Mouse (Mus musculus): ENCODE measurements at regions not wholly inside any gene's neighbourhood (a gene's known extent, or its start where the extent isn't known, plus 50 kb on each side); places are given as distances from the start of the nearest gene placed in this dataset.

DNA sequence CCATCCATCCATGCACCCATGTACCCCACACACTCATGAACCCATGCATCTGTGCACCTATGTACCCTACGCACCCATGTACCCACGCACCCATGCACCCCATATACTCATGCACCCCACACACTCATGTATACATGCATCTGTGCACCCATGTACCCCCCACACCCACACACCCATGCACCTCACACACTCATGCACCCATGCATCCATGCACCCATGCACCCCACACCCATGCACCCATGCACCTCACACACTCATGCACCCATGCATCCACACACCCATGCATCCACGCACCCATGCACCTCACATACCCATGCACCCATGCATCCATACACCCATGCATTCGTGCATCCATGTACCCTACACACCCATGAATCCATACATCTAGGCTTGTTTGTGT is 63.6 kb downstream of the 4930564D02Rik start:
- WGBS: 92% methylated on average over 4 of the region's 4 CpGs
- Histone ChIP-seq H3K4me1 (peaks cover 5% of the 10 kb centered on the region), H3K27ac (replicated peaks) (no peak overlapping the region)

DNA sequence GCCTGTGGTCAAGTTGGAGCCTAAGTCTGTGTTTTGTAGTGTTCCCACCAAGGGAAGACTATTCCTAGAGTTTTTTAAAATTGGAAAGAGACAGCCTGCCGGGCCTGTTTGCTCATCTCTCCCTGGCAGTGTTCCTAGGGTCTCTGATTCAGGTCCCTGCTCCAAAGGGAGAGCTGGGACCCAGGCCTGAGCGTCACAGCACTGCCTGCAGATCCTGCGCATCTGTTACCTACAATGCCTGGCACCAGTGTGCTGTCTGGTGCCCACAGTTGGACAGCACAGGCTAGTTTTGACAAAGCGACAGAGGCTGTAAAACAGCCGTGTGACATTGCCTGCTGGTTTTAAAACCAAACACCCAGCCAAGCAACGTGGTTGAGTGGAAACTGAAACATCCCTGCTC is 64.4 kb downstream of the 4930564D02Rik start:
- Histone ChIP-seq H3K27me3 (no peaks in the 10 kb centered on the region), H3K27ac (replicated peaks) (no peak overlapping the region), H3K9me3 (no peaks in the 10 kb centered on the region), H3K36me3 (no peaks in the 10 kb centered on the region), H3K4me3 (no peak overlapping the region), H3K4me1 (peaks cover 5% of the 10 kb centered on the region), H3K4me2 (replicated peaks) (no peak overlapping the region), H3K9ac (replicated peaks) (no peak overlapping the region)
- 83% methylated on average over 6 of the region's 6 CpGs for WGBS
- no peak for ATAC-seq (ENCODE audit: low FRiP score, low read depth)

More for the DNA sequence above, 63.6 kb downstream of the 4930564D02Rik start:
- H3K4me2 ChIP-seq (replicated peaks): no peak overlapping the region
- H3K27me3 ChIP-seq: no peaks in the 10 kb centered on the region
- no peaks in the 10 kb centered on the region for H3K9me3 ChIP-seq
- no peak for ATAC-seq (ENCODE audit: low FRiP score, low read depth)
- no peak overlapping the region for H3K4me3 ChIP-seq
- H3K9ac ChIP-seq (replicated peaks): no peak overlapping the region
- no peaks in the 10 kb centered on the region for H3K36me3 ChIP-seq

DNA sequence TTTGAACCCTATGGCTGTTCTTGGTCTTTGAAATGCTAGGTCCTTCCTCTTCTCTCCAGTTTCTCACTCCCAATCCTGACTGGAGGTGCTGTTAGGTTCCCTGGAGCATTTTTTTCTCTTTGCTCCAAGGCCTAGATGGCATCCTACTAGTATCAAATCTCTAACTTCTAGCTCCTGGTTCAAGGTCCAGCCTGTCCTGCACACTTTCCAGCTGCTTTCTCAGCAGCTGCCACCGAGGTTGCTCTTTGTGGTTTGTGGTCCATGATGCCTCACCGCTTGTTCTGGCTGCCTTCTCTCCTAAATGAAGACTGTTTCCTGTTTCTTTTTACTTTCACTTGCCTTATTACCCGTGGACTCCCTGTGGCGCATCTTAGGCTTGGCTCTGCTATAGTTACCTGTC is 66.4 kb downstream of the 4930564D02Rik start:
- no peak overlapping the region for H3K4me3 ChIP-seq

DNA sequence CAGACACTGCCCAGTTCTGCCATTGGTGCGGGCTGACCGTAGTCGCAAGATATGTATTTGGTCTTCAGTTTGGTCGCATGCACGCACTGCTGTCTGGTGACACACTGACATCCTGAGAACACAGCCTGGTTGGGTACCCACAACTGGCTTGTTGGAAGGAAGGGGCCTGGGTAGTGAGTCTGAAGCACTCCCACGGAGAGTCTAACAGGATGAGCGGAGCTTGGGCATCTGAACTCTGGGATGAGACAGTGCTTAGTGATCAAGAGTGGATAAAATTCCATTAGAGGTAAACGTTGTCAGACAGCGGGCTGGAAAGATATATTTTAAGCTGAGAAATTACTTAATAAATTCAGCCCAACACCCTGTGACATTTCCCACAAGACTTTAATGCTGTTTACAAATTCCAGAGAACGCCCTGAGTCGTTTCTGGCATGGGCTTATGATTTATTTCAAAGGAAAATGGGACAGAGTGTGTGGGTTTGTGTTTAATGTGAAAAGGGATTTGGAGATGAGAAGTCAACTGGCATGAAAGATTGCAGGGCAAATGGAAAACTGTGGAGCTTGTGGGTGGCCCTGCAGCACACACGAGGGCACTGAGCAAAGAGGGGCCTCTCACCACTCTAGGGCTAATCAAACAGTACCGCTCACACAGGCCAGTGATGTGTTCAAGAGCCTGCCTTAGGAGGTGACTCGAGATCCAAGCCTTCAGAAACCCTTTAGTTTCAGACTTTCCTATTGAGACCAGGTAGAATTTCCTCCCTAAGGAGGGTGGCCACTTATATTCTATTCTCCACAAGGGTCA is 74.7 kb downstream of the 4930564D02Rik start:
- no peak overlapping the region for H3K27ac ChIP-seq (replicated peaks)
- WGBS: 84% methylated on average over 14 of the region's 14 CpGs
- H3K4me2 ChIP-seq (replicated peaks): no peak overlapping the region
- no peak overlapping the region for H3K4me3 ChIP-seq
- no peaks in the 10 kb centered on the region for H3K27me3 ChIP-seq
- no peaks in the 10 kb centered on the region for H3K9me3 ChIP-seq
- ATAC-seq (ENCODE audit: low FRiP score, low read depth): no peak
- H3K4me1 ChIP-seq: no peaks in the 10 kb centered on the region
- no peaks in the 10 kb centered on the region for H3K36me3 ChIP-seq
- H3K9ac ChIP-seq (replicated peaks): no peak overlapping the region

More for the DNA sequence above, 66.4 kb downstream of the 4930564D02Rik start:
- no peaks in the 10 kb centered on the region for H3K27me3 ChIP-seq
- ATAC-seq (ENCODE audit: low FRiP score, low read depth): no peak
- H3K4me1 ChIP-seq: peaks cover under 1% of the 10 kb centered on the region
- no peaks in the 10 kb centered on the region for H3K36me3 ChIP-seq
- H3K4me2 ChIP-seq (replicated peaks): no peak overlapping the region
- no peak overlapping the region for H3K27ac ChIP-seq (replicated peaks)
- no peak overlapping the region for H3K9ac ChIP-seq (replicated peaks)
- WGBS: 93% methylated on average over 4 of the region's 4 CpGs
- H3K9me3 ChIP-seq: no peaks in the 10 kb centered on the region

DNA sequence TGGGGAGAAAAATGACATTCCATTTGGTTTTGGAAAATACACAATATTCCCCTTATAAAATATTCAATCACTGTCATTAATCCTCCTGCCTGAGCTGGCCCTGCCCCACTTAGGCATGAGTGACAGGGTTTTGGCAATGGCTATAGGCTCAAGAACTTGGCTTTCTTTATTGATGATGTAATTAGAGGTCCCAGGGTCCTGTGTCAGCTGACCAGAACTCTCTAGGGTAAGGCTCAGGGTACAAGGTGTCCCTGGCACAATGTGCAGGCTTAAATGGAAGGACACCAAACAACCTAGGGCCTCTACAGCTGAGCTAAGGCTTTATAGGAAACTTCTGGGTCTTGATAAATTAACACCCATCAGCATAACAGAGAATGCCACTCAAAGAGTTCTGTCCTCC is 76.0 kb downstream of the 4930564D02Rik start:
- Histone ChIP-seq H3K27ac (replicated peaks) (no peak overlapping the region), H3K36me3 (no peaks in the 10 kb centered on the region), H3K9me3 (no peaks in the 10 kb centered on the region), H3K4me3 (no peak overlapping the region), H3K27me3 (no peaks in the 10 kb centered on the region), H3K4me2 (replicated peaks) (no peak overlapping the region), H3K9ac (replicated peaks) (no peak overlapping the region), H3K4me1 (no peaks in the 10 kb centered on the region)
- ATAC-seq (ENCODE audit: low FRiP score, low read depth): no peak

DNA sequence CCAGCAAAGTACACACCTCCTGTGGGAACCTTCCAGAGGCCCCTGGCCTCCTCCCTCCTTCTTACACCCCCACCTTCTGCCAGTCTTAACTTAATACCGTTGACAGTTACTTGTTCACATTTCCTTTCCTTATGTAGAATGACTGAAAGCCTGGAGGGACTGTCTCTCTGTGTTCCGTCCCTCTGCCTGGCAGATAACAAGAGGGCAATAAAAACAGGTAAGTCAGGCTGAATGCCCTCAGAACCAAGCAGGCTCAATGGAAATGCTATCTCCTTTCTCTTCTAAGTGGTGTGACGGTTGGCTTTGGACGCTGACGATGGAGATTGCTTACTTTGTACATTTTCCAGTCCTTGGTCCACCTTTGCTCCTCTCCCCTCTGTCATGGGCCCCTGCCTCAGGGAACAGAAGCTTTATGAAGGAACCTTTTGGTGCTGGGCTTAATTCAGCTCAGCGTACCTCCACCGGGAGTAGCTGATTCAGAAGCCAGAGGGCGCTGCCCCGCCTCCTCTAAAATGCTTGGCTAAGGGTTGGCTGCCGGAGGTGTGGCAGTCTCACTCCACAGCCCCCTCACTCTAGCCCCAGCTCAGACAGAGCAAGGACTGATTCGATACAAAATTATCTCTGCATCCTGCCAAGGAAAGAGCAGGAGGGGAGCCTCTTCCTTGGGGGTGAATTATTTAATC is 85.0 kb downstream of the 4930564D02Rik start:
- H3K4me3 ChIP-seq: no peak overlapping the region
- no peak overlapping the region for H3K27ac ChIP-seq (replicated peaks)
- 0 out of 2 replicates have a peak, but pooled peaks cover 4% of the 10 kb centered on the region for H3K27me3 ChIP-seq
- peaks cover 8% of the 10 kb centered on the region; the same call in 1 of the 2 replicates for H3K4me1 ChIP-seq
- 21% methylated on average over 11 of the region's 11 CpGs for WGBS
- H3K9ac ChIP-seq (replicated peaks): no peak overlapping the region
- no peak overlapping the region for H3K4me2 ChIP-seq (replicated peaks)
- peak; percentile 77 for ATAC-seq (ENCODE audit: low FRiP score, low read depth)
- no peaks in the 10 kb centered on the region for H3K9me3 ChIP-seq
- H3K36me3 ChIP-seq: no peaks in the 10 kb centered on the region

DNA sequence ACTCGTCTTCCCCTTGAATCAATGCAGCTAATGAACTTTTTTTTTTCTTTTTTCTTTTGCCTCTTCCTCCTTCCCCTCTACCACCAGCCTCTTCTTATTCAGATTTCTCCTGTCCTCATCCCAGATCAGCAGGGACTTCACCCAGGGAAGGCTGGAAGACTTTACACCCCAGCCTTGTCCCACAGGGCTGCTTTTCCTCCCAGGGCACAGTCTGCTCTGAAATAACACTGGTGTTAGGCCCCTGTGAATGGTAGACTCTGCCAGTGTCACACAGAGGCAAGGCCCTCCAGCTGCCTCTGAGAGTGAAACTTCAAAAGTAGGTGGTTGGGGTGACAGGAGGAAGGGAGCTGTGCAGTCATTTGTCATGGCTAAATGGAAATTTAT is 85.5 kb downstream of the 4930564D02Rik start:
- Histone ChIP-seq H3K4me3 (no peak overlapping the region), H3K4me2 (replicated peaks) (no peak overlapping the region), H3K36me3 (no peaks in the 10 kb centered on the region), H3K9ac (replicated peaks) (no peak overlapping the region), H3K27ac (replicated peaks) (no peak overlapping the region), H3K27me3 (0 out of 2 replicates have a peak, but pooled peaks cover 4% of the 10 kb centered on the region), H3K9me3 (no peaks in the 10 kb centered on the region), H3K4me1 (peaks cover 8% of the 10 kb centered on the region; the same call in 1 of the 2 replicates)
- WGBS: 12% methylated on average over 1 of the region's 1 CpGs
- ATAC-seq (ENCODE audit: low FRiP score, low read depth): no peak

DNA sequence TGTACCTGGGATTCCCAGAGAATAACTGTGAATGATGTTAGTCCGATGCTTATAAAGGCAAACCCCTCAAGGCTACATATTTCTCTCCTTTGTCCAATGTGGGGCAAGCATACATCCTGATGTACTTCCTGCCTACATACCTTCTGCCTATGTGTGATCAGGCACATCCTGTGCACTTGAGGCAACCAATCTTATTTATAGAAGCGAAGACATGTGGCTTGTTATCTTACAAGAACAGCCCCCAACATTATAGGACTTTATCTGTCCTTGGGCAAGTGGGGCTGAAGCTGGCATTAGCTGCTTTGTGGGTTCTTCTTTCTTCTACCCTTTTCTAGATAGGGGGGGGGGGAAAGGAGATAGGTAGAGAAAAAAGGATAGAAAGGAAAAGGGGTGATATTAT is 91.7 kb downstream of the 4930564D02Rik start:
- no peak overlapping the region for H3K4me2 ChIP-seq (replicated peaks)
- H3K27ac ChIP-seq (replicated peaks): no peak overlapping the region
- WGBS: 91% methylated on average over 2 of the region's 2 CpGs
- ATAC-seq (ENCODE audit: low FRiP score, low read depth): no peak
- no peaks in the 10 kb centered on the region for H3K4me1 ChIP-seq
- no peak overlapping the region for H3K9ac ChIP-seq (replicated peaks)
- no peak overlapping the region for H3K4me3 ChIP-seq
- no peaks in the 10 kb centered on the region for H3K27me3 ChIP-seq
- H3K36me3 ChIP-seq: no peaks in the 10 kb centered on the region
- no peaks in the 10 kb centered on the region for H3K9me3 ChIP-seq

DNA sequence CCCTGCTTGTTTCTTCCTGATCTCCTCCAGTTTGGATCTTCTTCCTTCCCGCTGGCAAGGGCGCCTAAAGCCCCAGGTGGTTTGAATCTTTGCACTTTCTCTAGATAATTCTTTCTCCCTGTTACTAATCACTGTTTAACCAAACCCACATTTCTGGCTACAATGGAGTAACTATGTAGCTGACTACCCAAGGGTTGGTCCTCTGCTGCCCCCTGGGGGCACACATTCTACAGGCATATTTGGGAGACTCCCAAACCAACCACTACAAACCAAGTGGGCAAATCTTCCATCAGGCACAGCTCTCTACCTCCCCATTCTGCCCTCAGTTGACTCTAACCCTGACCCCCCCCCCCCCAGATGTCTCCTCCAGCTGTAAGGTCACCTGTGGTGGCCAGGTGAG is 98.7 kb downstream of the 4930564D02Rik start:
- Histone ChIP-seq H3K27me3 (no peaks in the 10 kb centered on the region), H3K36me3 (no peaks in the 10 kb centered on the region), H3K9ac (replicated peaks) (no peak overlapping the region), H3K4me1 (0 out of 2 replicates have a peak, but pooled peaks cover 2% of the 10 kb centered on the region), H3K27ac (replicated peaks) (no peak overlapping the region), H3K4me3 (no peak overlapping the region), H3K4me2 (replicated peaks) (no peak overlapping the region), H3K9me3 (no peaks in the 10 kb centered on the region)
- no peak for ATAC-seq (ENCODE audit: low FRiP score, low read depth)
- WGBS: 64% methylated on average over 2 of the region's 2 CpGs

DNA sequence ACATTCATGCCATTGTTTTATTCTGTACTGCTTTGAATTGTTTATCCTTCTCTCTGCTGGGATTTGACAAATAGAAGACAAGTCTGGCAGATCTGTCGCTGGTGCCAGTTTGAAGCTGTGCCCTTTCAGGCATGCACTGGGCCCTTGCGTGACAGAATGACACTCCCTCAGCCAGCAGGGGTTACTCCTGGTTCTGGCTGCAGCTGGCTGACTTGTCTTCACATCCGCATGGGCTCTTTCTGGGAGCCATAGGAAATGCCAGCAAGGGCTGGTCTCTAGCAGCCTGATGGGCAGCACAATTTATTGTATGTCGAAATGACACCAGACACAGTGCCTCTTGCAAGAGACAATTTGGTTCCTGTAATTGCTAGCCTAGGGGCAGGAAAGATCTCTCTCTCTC is 102.5 kb downstream of the 4930564D02Rik start:
- 0 out of 2 replicates have a peak overlapping the region, but pooled peaks have one; percentile 25 for H3K27ac ChIP-seq (replicated peaks)

DNA sequence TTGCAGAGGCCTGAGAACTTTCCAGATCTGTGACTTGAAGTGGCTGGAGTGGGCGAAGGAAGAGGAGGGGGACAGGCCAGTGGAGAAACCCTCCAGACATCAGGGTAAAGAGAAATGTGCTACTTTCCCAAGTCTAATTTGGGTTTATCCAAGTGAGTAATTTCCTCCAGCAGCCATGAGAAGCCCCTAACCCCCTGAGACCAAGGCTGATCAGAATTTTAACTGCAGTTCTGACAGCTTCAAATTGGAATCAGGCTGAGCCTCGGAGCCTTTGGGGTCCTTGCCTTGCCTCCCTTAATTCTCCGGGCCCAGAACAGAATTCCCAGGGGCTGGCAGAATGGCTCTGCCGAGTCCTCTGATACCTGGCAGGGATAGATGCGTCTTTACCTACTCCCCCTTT is 104.9 kb downstream of the 4930564D02Rik start:
- no peaks in the 10 kb centered on the region for H3K36me3 ChIP-seq
- ATAC-seq (ENCODE audit: low FRiP score, low read depth): no peak
- no peaks in the 10 kb centered on the region for H3K9me3 ChIP-seq
- H3K4me1 ChIP-seq: 0 out of 2 replicates have a peak, but pooled peaks cover 2% of the 10 kb centered on the region
- no peak overlapping the region for H3K27ac ChIP-seq (replicated peaks)
- WGBS: 82% methylated on average over 5 of the region's 5 CpGs
- H3K9ac ChIP-seq (replicated peaks): no peak overlapping the region
- H3K4me2 ChIP-seq (replicated peaks): no peak overlapping the region
- H3K27me3 ChIP-seq: no peaks in the 10 kb centered on the region
- no peak overlapping the region for H3K4me3 ChIP-seq

More for the DNA sequence above, 102.5 kb downstream of the 4930564D02Rik start:
- no peaks in the 10 kb centered on the region for H3K9me3 ChIP-seq
- H3K4me1 ChIP-seq: 0 out of 2 replicates have a peak, but pooled peaks cover 2% of the 10 kb centered on the region
- no peak overlapping the region for H3K9ac ChIP-seq (replicated peaks)
- H3K36me3 ChIP-seq: no peaks in the 10 kb centered on the region
- no peaks in the 10 kb centered on the region for H3K27me3 ChIP-seq
- H3K4me3 ChIP-seq: no peak overlapping the region
- H3K4me2 ChIP-seq (replicated peaks): no peak overlapping the region
- ATAC-seq (ENCODE audit: low FRiP score, low read depth): no peak
- WGBS: 51% methylated on average over 4 of the region's 4 CpGs

DNA sequence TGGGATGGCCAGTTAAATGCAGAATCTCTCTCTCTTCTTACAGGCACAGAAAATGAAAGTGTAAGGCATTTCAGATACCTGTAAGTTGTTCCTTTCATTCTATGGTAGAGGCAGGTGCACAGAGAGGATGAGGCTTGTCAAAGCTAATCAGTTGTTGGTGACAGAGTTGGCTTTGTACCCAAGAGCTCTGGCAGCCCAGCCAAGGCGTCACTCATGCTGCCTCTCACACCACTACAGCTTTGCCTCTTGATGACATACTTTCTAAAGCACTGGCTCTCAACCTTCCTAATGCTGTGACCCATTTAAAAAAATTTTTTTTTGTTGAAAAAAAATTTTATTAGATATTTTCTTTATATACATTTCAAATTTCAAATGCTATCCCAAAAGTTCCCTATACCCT is 105.4 kb downstream of the 4930564D02Rik start:
- Histone ChIP-seq H3K36me3 (no peaks in the 10 kb centered on the region), H3K27ac (replicated peaks) (no peak overlapping the region), H3K27me3 (no peaks in the 10 kb centered on the region), H3K4me1 (0 out of 2 replicates have a peak, but pooled peaks cover 2% of the 10 kb centered on the region), H3K4me3 (no peak overlapping the region), H3K4me2 (replicated peaks) (no peak overlapping the region), H3K9ac (replicated peaks) (no peak overlapping the region), H3K9me3 (no peaks in the 10 kb centered on the region)
- 79% methylated on average over 1 of the region's 1 CpGs for WGBS
- ATAC-seq (ENCODE audit: low FRiP score, low read depth): no peak
